ENCODE assay signal across 8 mouse cellular contexts in genomic region chr19:40414798-40415475, GRCm38 (mm10).
DNase-seq lines count a peak whose midpoint lies in the region; ATAC-seq and TF ChIP-seq lines count a peak whose summit lies in the region.

No protein-coding gene starts in this region.

- H3K9ac ChIP-seq in heart, adult 2 months (ENCODE audit: low read depth, low read length): no peak overlapping the region
- H3K9ac ChIP-seq in heart, embryonic 14.5 days (ENCODE audit: low read length): no peak overlapping the region; the same call in 1 of the 2 replicates
- H3K9ac ChIP-seq in midbrain, embryonic 16.5 days (ENCODE audit: low read depth, low read length): no peak overlapping the region

- no peaks in the 10 kb centered on the region for H3K27me3 ChIP-seq in heart, adult 2 months (ENCODE audit: control insufficient read depth, insufficient read depth, low read length)
- H3K27me3 ChIP-seq in heart, embryonic 14.5 days (ENCODE audit: control insufficient read depth, insufficient read depth, low read length): no peaks in the 10 kb centered on the region
- no peaks in the 10 kb centered on the region for H3K27me3 ChIP-seq in midbrain, embryonic 16.5 days (ENCODE audit: control insufficient read depth, insufficient read depth, low read depth, low read length)

- DNase-seq in heart, adult 2 months: no peak
- no peak for DNase-seq in heart, postnatal 25 days (ENCODE audit: low spot score)
- peak; percentile 86 for DNase-seq in kidney, postnatal 10 days
- DNase-seq in gastrocnemius, postnatal 25 days: no peak
- DNase-seq in cerebellum, adult 9-11 months: no peak
- no peak for DNase-seq in frontal cortex, postnatal 10 days (ENCODE audit: low spot score in 2 of 2)

- ATAC-seq in heart, embryonic 14.5 days (ENCODE audit: insufficient number of reproducible peaks, insufficient read depth, low FRiP score, low read depth): no peak
- no peak for ATAC-seq in midbrain, embryonic 16.5 days

- 71% methylated on average over 11 of the region's 11 CpGs for WGBS in heart, adult 2 months
- WGBS in heart, embryonic 14.5 days: 54% methylated on average over 11 of the region's 11 CpGs
- 61% methylated on average over 11 of the region's 11 CpGs for WGBS in midbrain, embryonic 16.5 days

- peaks cover 9% of the 10 kb centered on the region for H3K4me1 ChIP-seq in heart, adult 2 months (ENCODE audit: control insufficient read depth, insufficient read depth, low read length)
- H3K4me1 ChIP-seq in heart, embryonic 14.5 days (ENCODE audit: control insufficient read depth in 2 of 2, insufficient read depth in 2 of 2, low read length in 2 of 2): peaks cover 21 to 43% of the 10 kb centered on the region in 2 experiments
- H3K4me1 ChIP-seq in midbrain, embryonic 16.5 days (ENCODE audit: control insufficient read depth, insufficient read depth, low read length): peaks cover 3% of the 10 kb centered on the region; the same call in 1 of the 2 replicates

- peak overlapping the region; percentile 1; the same call in 1 of the 2 replicates for H3K4me2 ChIP-seq in heart, embryonic 14.5 days (ENCODE audit: low read length)
- no peak overlapping the region for H3K4me2 ChIP-seq in midbrain, embryonic 16.5 days (ENCODE audit: low read length)

- no peak overlapping the region for H3K4me3 ChIP-seq in heart, adult 2 months
- H3K4me3 ChIP-seq in heart, embryonic 14.5 days (ENCODE audit: control insufficient read depth in 1 of 2, insufficient read depth in 1 of 2, low read depth in 1 of 2, low read length in 2 of 2): no peak overlapping the region
- H3K4me3 ChIP-seq in midbrain, embryonic 16.5 days (ENCODE audit: low read depth, low read length): no peak overlapping the region

- peak overlapping the region; percentile 40 for H3K27ac ChIP-seq in heart, adult 2 months
- H3K27ac ChIP-seq in heart, embryonic 14.5 days (replicated peaks in 1 of 2; ENCODE audit: control insufficient read depth in 1 of 2, insufficient read depth in 1 of 2, low read depth in 2 of 2, low read length in 2 of 2): peak overlapping the region; percentile 73 to 90
- H3K27ac ChIP-seq in midbrain, embryonic 16.5 days (ENCODE audit: low read length): peak overlapping the region; percentile 40; the same call in 1 of the 2 replicates

- peaks cover 1% of the 10 kb centered on the region; the same call in 1 of the 2 replicates for H3K79me2 ChIP-seq in heart, adult 2 months (replicated peaks; ENCODE audit: control insufficient read depth, insufficient read depth, low read length)

- no peaks in the 10 kb centered on the region for H3K9me3 ChIP-seq in heart, embryonic 14.5 days (ENCODE audit: control insufficient read depth, low read length)
- H3K9me3 ChIP-seq in midbrain, embryonic 16.5 days (replicated peaks; ENCODE audit: control insufficient read depth, low read length, poor library complexity, severe bottlenecking): no peaks in the 10 kb centered on the region

- peaks cover 29% of the 10 kb centered on the region for H3K36me3 ChIP-seq in heart, adult 2 months (ENCODE audit: control insufficient read depth, insufficient read depth, low read length)
- H3K36me3 ChIP-seq in heart, embryonic 14.5 days (ENCODE audit: control insufficient read depth, insufficient read depth, low read length): 0 out of 2 replicates have a peak, but pooled peaks cover 4% of the 10 kb centered on the region
- no peaks in the 10 kb centered on the region for H3K36me3 ChIP-seq in midbrain, embryonic 16.5 days (ENCODE audit: control insufficient read depth, insufficient read depth, low read length)

- intact Hi-C loops in heart, adult 2 months (cut with DNase I): no loop called here
- intact Hi-C loops in heart, postnatal 25 days (cut with DNase I): no loop called here

- TF ChIP-seq CTCF in heart, adult 2 months (IDR thresholded peaks at IDR 0.05): no peak

- TF ChIP-seq POLR2A in heart, adult 2 months (IDR thresholded peaks at IDR 0.05; ENCODE audit: insufficient read depth, low read depth, low read length): no peak

- TF ChIP-seq EP300 in heart, adult 2 months (IDR thresholded peaks at IDR 0.05; ENCODE audit: insufficient read depth, low read depth, low read length): no peak
